Mouse (Mus musculus): ENCODE results near the gene Epn2. TPM values are rescaled to one million over a fixed set of nuclear protein-coding genes. Genes with fewer than 3 reads are reported as not detected.

Gene Epn2
- polyA plus RNA-seq, 1 experiment from 2014 or later: 28.7 TPM

DNA sequence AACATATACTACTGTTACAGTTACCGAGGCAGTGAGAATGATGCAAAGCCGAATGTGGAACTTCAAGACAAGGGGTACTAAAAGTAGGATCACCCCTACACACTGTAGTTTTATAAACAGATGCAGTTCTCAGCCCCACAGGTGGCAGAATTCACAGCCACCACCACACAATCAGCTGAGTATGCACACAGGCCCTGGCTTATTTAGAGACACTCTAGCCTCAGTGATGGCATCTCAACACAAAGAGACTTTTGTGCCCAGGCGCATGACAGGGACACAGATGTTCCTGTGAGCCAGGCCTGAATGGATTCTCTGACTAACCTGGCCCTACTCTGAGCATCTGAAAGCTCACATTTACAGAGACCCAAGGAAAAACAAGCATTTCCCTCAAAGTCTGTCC lies 42.1 kb downstream of the Epn2 start:
- 72% methylated on average over 3 of the region's 3 CpGs for WGBS
- Histone ChIP-seq H3K27ac (ENCODE audit: low read length) (no peak overlapping the region), H3K27me3 (ENCODE audit: control insufficient read depth, insufficient read depth, low read depth, low read length) (no peaks in the 10 kb centered on the region), H3K9me3 (ENCODE audit: control insufficient read depth, low read length) (no peaks in the 10 kb centered on the region), H3K4me1 (replicated peaks; ENCODE audit: control insufficient read depth, insufficient read depth, low read length) (peaks cover 3% of the 10 kb centered on the region; the same call in 1 of the 2 replicates), H3K36me3 (ENCODE audit: control insufficient read depth, insufficient read depth, low read length) (peaks cover 3% of the 10 kb centered on the region; the same call in 1 of the 2 replicates), H3K4me3 (ENCODE audit: low read length) (no peak overlapping the region), H3K9ac (ENCODE audit: low read length) (no peak overlapping the region), H3K4me2 (ENCODE audit: low read depth, low read length) (no peak overlapping the region)
- ATAC-seq (ENCODE audit: low read depth): no peak

DNA sequence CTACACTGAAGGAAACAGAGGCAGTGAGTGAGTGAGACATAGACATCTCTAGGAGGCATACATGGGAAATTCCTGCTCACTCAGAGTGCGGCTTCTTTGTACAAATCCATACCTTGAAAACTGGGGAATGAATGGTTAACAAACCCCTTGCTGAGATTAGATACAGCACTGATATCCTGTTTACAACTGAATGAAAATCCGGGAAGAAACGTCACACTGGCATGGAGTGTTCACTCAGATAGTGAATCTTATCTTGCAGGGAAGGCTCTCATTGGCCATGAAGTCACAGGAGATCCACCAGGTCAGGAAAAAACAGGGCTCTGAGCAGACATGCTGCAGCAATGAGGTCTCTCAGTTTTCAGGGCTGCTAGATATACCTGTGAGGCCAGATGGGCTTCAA lies 42.5 kb downstream of the Epn2 start:
- Histone ChIP-seq H3K36me3 (ENCODE audit: control insufficient read depth, insufficient read depth, low read length) (peaks cover 5% of the 10 kb centered on the region; the same call in 1 of the 2 replicates), H3K4me2 (ENCODE audit: low read depth, low read length) (no peak overlapping the region), H3K9me3 (ENCODE audit: control insufficient read depth, low read length) (no peaks in the 10 kb centered on the region), H3K4me1 (replicated peaks; ENCODE audit: control insufficient read depth, insufficient read depth, low read length) (peaks cover 3% of the 10 kb centered on the region; the same call in 1 of the 2 replicates), H3K27me3 (ENCODE audit: control insufficient read depth, insufficient read depth, low read depth, low read length) (no peaks in the 10 kb centered on the region), H3K27ac (ENCODE audit: low read length) (no peak overlapping the region), H3K9ac (ENCODE audit: low read length) (no peak overlapping the region), H3K4me3 (ENCODE audit: low read length) (no peak overlapping the region)
- WGBS: 36% methylated on average over 3 of the region's 3 CpGs
- ATAC-seq (ENCODE audit: low read depth): no peak

DNA sequence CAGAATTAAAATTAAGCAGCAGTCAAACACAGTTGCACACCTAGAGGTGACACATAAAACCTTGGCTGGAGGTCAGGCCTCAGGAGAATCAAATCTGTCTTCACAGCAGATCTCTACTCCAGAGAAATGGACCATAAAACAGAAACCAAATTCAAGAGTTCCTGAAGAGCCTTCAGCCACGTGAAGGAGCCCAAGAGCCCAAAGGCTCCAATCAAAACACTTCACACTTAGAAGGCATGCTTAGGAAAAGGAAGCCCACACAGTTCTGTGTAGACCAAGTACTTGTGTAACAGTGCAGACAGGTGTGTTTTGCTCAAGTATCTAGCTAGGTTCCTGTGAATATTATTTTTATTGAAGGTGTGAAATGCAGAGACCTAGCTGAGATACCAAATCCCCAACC lies 44.0 kb downstream of the Epn2 start:
- no peak overlapping the region for H3K4me2 ChIP-seq (ENCODE audit: low read depth, low read length)
- H3K9ac ChIP-seq (ENCODE audit: low read length): no peak overlapping the region
- H3K9me3 ChIP-seq (ENCODE audit: control insufficient read depth, low read length): no peaks in the 10 kb centered on the region
- H3K4me1 ChIP-seq (replicated peaks; ENCODE audit: control insufficient read depth, insufficient read depth, low read length): peaks cover 3% of the 10 kb centered on the region; the same call in 1 of the 2 replicates
- WGBS: 32% methylated on average over 1 of the region's 1 CpGs
- H3K36me3 ChIP-seq (ENCODE audit: control insufficient read depth, insufficient read depth, low read length): peaks cover 5% of the 10 kb centered on the region; the same call in 1 of the 2 replicates
- H3K4me3 ChIP-seq (ENCODE audit: low read length): no peak overlapping the region
- H3K27me3 ChIP-seq (ENCODE audit: control insufficient read depth, insufficient read depth, low read depth, low read length): no peaks in the 10 kb centered on the region
- peak; percentile 73 for ATAC-seq (ENCODE audit: low read depth)
- no peak overlapping the region for H3K27ac ChIP-seq (ENCODE audit: low read length)

DNA sequence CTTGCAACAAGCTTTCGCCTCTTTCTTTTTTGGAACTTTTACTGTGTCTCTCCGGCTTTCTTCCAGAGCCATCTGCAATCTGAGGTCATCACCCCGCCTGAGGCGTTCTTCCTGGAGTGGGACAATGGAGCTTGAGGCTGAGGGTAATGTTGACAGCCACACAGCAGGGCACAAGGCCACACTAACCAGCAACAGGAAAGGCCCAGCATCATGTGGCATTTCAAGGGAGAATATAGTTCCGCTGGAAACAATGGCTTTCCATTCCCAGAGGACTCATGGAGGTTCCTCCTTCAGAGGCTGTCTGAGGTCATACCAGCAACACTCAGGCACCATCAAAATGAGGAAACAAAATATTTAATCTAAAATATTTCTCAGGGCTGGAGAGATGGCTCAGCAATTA lies 45.9 kb downstream of the Epn2 start:
- Histone ChIP-seq H3K4me1 (replicated peaks; ENCODE audit: control insufficient read depth, insufficient read depth, low read length) (peaks cover 6% of the 10 kb centered on the region), H3K27ac (ENCODE audit: low read length) (peak overlapping the region; percentile 63), H3K4me2 (ENCODE audit: low read depth, low read length) (no peak overlapping the region), H3K36me3 (ENCODE audit: control insufficient read depth, insufficient read depth, low read length) (peaks cover 5% of the 10 kb centered on the region; the same call in 1 of the 2 replicates), H3K4me3 (ENCODE audit: low read length) (no peak overlapping the region), H3K9ac (ENCODE audit: low read length) (no peak overlapping the region), H3K27me3 (ENCODE audit: control insufficient read depth, insufficient read depth, low read depth, low read length) (no peaks in the 10 kb centered on the region), H3K9me3 (ENCODE audit: control insufficient read depth, low read length) (no peaks in the 10 kb centered on the region)
- ATAC-seq (ENCODE audit: low read depth): peak; percentile 80
- 66% methylated on average over 5 of the region's 5 CpGs for WGBS

DNA sequence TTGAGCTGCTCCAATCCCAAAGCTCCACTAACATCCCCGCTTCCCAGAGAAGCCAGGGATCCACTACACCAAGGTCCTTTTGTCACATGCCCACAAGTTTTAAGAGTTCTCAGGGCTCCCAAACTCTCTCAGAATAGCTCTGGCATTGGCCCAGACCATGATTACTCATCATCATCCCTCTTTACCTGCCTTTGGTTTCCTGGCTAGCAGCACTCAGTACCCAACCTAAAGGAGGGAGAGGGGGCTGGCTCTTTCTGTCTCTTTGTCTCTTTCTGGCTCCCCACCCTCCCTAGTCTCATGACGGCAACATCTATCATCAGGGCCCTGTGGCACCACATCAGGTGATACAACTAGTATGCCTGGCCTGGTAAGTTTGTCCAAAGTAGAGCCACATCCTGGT lies 46.7 kb downstream of the Epn2 start:
- H3K36me3 ChIP-seq (ENCODE audit: control insufficient read depth, insufficient read depth, low read length): peaks cover 5% of the 10 kb centered on the region; the same call in 1 of the 2 replicates
- no peak for ATAC-seq (ENCODE audit: low read depth)
- peaks cover 6% of the 10 kb centered on the region for H3K4me1 ChIP-seq (replicated peaks; ENCODE audit: control insufficient read depth, insufficient read depth, low read length)
- no peak overlapping the region for H3K9ac ChIP-seq (ENCODE audit: low read length)
- no peaks in the 10 kb centered on the region for H3K27me3 ChIP-seq (ENCODE audit: control insufficient read depth, insufficient read depth, low read depth, low read length)
- WGBS: 85% methylated on average over 2 of the region's 2 CpGs
- H3K27ac ChIP-seq (ENCODE audit: low read length): peak overlapping the region; percentile 40; the same call in 1 of the 2 replicates
- H3K9me3 ChIP-seq (ENCODE audit: control insufficient read depth, low read length): no peaks in the 10 kb centered on the region
- no peak overlapping the region for H3K4me2 ChIP-seq (ENCODE audit: low read depth, low read length)
- H3K4me3 ChIP-seq (ENCODE audit: low read length): no peak overlapping the region

DNA sequence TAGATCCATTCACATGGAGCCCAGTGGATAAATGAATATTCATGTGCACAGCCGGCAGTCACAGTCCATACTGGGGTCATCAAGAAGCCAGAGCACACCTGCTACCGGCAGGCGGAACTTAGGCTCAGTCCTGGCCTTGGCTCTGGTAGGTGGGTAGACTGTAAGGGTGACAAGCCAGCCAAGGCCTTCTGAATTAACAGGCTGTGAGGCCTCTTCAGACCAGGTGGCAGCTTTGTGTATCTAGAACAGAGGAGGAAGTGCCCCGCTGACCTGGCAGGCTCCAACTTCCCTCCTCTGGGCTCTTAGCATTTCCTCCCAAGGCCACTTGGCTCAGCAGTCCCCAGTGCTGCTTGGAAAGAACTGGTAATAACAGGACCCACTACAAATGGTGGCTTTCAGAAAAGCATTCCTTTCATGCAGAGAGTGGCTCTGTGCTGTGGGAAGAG lies 50.2 kb downstream of the Epn2 start:
- Histone ChIP-seq H3K27me3 (ENCODE audit: control insufficient read depth, insufficient read depth, low read depth, low read length) (no peaks in the 10 kb centered on the region), H3K9ac (ENCODE audit: low read length) (no peak overlapping the region), H3K9me3 (ENCODE audit: control insufficient read depth, low read length) (no peaks in the 10 kb centered on the region), H3K4me3 (ENCODE audit: low read length) (no peak overlapping the region), H3K4me2 (ENCODE audit: low read depth, low read length) (no peak overlapping the region), H3K27ac (ENCODE audit: low read length) (peak overlapping the region; percentile 50), H3K4me1 (replicated peaks; ENCODE audit: control insufficient read depth, insufficient read depth, low read length) (peaks cover 3% of the 10 kb centered on the region), H3K36me3 (ENCODE audit: control insufficient read depth, insufficient read depth, low read length) (peaks cover 7% of the 10 kb centered on the region; the same call in 1 of the 2 replicates)
- peak; percentile 56 for ATAC-seq (ENCODE audit: low read depth)
- WGBS: 40% methylated on average over 4 of the region's 4 CpGs

DNA sequence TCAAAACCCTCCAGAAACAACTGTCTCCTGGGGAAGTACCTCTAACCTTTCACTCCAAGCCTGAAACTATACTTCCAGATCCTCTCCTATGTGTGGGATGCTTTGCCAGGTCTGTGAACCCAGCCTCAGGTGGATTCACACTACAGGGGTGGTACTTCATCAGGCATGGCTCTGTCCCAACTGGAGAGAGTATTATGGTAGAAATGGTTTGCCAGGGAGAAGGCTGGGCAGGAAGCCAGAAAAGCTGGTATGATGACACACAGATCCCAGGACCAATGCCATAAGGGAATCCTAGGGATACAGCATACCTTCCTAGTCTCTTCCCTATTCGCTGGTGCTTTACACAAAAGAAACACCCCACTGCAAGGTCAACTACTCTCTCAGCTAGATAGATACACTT lies 52.6 kb downstream of the Epn2 start:
- Histone ChIP-seq H3K27me3 (ENCODE audit: control insufficient read depth, insufficient read depth, low read depth, low read length) (no peaks in the 10 kb centered on the region), H3K27ac (ENCODE audit: low read length) (no peak overlapping the region), H3K4me2 (ENCODE audit: low read depth, low read length) (no peak overlapping the region), H3K36me3 (ENCODE audit: control insufficient read depth, insufficient read depth, low read length) (0 out of 2 replicates have a peak, but pooled peaks cover 2% of the 10 kb centered on the region), H3K4me3 (ENCODE audit: low read length) (no peak overlapping the region), H3K4me1 (replicated peaks; ENCODE audit: control insufficient read depth, insufficient read depth, low read length) (peaks cover 3% of the 10 kb centered on the region; the same call in 1 of the 2 replicates), H3K9me3 (ENCODE audit: control insufficient read depth, low read length) (no peaks in the 10 kb centered on the region), H3K9ac (ENCODE audit: low read length) (no peak overlapping the region)
- WGBS: 81% methylated on average over 1 of the region's 1 CpGs
- ATAC-seq (ENCODE audit: low read depth): no peak

DNA sequence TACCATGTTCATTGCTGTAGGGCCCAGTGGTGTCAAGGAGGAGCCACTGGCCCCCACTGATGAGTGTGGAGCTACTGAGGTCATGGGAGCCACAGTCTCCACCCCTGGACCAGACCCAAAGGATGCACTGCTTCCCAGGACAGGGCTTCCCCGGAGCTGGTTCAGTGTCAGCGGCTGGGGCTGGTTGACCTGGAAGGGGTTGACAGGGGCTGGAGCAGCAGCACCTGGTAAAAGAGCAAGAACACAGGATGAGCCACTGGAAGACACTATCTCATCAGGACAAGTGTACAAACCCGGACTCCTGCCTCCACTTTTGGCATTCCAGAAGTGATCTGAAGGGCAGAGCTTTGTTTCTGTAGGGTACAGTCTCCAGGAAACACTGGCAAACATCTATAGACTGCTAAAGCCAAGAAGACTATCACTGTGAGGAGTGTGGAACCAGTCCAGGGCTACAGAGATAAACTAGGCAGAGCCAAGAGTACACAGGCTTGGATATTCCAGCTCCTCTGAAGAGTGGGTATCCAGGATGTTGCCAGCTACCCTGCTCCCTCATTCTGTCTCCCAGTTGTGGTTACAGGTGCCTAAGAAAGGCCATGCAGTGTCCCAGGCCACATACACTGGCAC lies 59.9 kb downstream of the Epn2 start:
- H3K4me1 ChIP-seq (replicated peaks; ENCODE audit: control insufficient read depth, insufficient read depth, low read length): no peaks in the 10 kb centered on the region
- no peak overlapping the region for H3K4me2 ChIP-seq (ENCODE audit: low read depth, low read length)
- no peaks in the 10 kb centered on the region for H3K9me3 ChIP-seq (ENCODE audit: control insufficient read depth, low read length)
- no peak overlapping the region for H3K9ac ChIP-seq (ENCODE audit: low read length)
- ATAC-seq (ENCODE audit: low read depth): no peak
- WGBS: 85% methylated on average over 3 of the region's 3 CpGs
- peaks cover 21% of the 10 kb centered on the region; the same call in 1 of the 2 replicates for H3K36me3 ChIP-seq (ENCODE audit: control insufficient read depth, insufficient read depth, low read length)
- H3K27me3 ChIP-seq (ENCODE audit: control insufficient read depth, insufficient read depth, low read depth, low read length): no peaks in the 10 kb centered on the region
- H3K4me3 ChIP-seq (ENCODE audit: low read length): no peak overlapping the region
- no peak overlapping the region for H3K27ac ChIP-seq (ENCODE audit: low read length)

DNA sequence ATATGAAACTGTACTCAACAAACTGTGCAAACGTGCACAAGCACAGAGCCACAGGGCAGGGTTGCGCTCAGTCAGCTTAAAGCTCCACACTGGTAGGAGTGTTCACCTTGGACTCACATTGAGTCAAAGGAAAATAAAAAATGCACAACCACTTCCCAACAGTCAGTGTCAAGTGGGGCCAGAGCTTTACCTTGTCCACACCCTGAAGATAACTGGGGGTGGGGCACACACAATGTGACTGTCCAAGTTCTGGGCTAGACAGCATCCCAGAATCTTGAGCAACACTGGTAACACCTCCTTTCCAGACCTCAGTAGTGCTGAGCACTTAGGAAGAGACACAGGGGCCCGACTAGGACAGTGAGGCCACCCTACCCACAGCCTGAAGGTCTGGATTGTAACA lies 60.6 kb downstream of the Epn2 start:
- Histone ChIP-seq H3K9ac (ENCODE audit: low read length) (no peak overlapping the region), H3K4me3 (ENCODE audit: low read length) (no peak overlapping the region), H3K36me3 (ENCODE audit: control insufficient read depth, insufficient read depth, low read length) (peaks cover 21% of the 10 kb centered on the region; the same call in 1 of the 2 replicates), H3K27ac (ENCODE audit: low read length) (no peak overlapping the region), H3K9me3 (ENCODE audit: control insufficient read depth, low read length) (no peaks in the 10 kb centered on the region), H3K4me1 (replicated peaks; ENCODE audit: control insufficient read depth, insufficient read depth, low read length) (no peaks in the 10 kb centered on the region), H3K4me2 (ENCODE audit: low read depth, low read length) (no peak overlapping the region), H3K27me3 (ENCODE audit: control insufficient read depth, insufficient read depth, low read depth, low read length) (no peaks in the 10 kb centered on the region)
- WGBS: 80% methylated on average over 3 of the region's 3 CpGs
- ATAC-seq (ENCODE audit: low read depth): no peak

Data from lung, embryonic 16.5 days (tissue).